Mouse (Mus musculus) ES-Bruce4 (cell line): ENCODE results near the gene Bcl7b.

ENCODE experiments used
- CTCF ChIP-seq: IDR thresholded peaks from one replicate; pipeline ENCODE4 v1.8.1; 2011; ENCODE audit warnings: low read depth, low read length
- EP300 ChIP-seq: IDR thresholded peaks from 2 replicates; pipeline ENCODE4 v1.6.1; 2011; ENCODE audit warnings: low read depth, low read length; ENCODE audit not compliant: insufficient read depth

- TF ChIP-seq CTCF (no peak), EP300 (no peak)
Measured at GRCm38 (mm10) chr5:135187349-135188213, 19.5 kb downstream of the Bcl7b start.
